Mouse (Mus musculus): ENCODE measurements around the gene Nos3.

Gene Nos3

GRCm38 (mm10) chr5:24364508-24364907 is at the start of gene Nos3:
Gene Nos3, plus strand, starts transcription at chr5:24364810.
- no peak for DNase-seq

- no peak for DNase-seq
Observed at GRCm38 (mm10) chr5:24319776-24320466, 44.7 kb upstream of the Nos3 start.

DNA sequence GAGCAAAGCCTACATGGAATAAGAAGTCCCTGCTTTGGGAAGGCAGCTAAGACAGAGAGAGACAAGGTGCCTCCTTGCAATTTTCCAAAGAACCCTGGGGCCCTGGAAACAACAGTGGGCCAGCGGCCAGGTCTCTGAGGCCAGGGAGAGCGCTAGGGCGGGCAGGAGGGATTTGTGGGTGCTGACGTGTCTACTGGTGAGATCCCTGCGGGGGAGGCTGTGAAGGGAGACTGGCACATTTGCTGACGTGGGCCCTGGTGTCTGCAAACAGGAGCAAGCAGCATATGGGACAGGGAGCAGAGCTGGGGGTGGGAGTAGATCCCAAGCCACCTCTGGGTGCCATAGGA is 44.2 kb upstream of the Nos3 start:
- DNase-seq: no peak

GRCm38 (mm10) chr5:24320894-24321293 is 43.7 kb upstream of the Nos3 start:
- DNase-seq: no peak

DNA sequence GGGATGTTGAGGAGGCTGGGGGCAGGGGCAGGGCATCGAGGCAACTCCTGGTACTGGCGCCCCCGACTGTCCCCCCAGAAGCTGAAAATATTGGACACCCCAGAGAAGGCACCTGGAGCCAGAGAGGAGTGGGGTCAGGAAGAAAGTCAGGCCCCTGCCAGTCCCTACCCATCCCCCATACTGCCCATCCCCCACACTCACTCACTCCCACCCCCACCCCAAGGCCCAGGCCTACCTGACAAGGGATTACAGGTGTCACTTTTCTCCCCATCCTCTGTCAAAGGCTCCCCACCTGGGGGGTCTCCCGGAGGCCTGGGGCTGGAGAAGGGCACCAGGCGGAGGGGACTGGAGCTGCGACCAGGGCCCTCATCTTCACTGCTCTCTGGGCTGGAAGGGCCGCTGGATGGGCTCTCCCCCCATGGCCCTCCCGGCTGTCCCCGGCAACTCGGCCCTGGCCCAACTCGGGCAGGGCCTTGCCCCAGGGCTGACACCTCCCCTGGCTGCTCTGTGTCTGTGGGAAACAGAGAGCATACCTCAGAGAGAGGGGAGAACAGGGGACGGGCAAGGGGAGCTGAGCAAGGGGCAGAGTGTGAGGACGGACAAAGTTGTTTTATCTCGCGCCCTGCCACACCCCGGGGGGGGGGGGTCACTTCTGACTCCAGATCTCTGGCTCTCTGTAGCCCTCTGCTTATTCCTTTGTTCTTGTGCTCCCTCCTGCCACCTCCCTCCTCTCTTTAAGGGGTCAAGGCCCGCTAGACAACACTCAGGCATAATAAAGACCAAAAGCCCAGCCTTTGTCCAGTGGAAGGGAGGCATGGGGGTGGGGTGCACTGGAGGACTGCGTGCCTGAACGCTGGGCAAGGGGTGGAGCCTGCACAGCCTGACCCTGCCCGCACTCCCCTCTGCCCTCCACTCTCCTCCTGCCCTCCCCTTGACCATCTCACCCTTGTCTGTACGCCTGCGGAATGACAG is 42.6 kb upstream of the Nos3 start:
- DNase-seq: no peak

DNA sequence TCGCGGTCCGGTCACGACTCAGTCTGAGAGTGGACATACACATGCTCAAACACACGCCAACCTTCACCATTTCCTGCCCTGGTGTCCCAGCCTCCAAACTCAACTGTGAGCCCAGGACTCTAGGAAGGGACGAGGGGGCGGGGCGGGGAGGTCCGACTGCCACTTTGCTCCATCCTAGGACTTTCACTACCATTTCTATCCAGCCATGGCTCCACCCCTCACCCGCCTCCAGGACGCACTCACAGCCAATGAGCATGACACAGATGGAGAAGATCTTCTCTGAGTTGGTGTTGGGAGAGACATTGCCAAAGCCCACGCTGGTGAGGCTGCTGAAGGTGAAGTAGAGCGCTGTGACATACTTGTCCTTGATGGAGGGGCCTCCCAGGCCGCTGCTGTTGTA is 39.4 kb upstream of the Nos3 start:
- DNase-seq: no peak

GRCm38 (mm10) chr5:24326166-24326841 is 38.3 kb upstream of the Nos3 start:
- no peak for DNase-seq

DNA sequence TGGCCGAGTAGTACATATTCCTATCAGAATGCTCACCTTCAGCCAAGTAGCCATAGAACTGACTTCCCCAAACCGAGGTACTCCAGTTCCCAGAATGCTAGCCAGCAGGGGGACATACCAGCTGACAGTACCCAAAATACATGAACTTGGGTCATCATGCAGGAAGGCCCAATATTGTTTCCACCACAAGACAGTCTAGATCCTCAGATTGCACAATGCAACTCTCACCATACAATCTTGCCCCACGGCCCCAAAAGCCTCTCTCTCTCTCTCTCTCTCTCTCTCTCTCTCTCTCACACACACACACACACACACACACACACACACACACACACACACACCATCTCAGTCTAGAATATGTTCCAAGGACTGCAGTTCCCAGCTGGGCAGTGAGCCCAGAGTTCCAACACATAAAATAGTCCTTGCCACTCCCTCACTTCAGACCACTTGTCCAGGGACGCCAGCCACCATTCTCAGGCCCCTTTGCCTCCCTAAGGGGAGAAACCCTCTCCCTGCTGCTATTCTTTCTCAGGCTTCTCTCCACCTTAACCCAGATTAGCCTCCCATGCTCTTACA is 37.7 kb upstream of the Nos3 start:
- no peak for DNase-seq

- peak; percentile 48 for DNase-seq
Observed at GRCm38 (mm10) chr5:24328813-24329211, 35.8 kb upstream of the Nos3 start.

- DNase-seq: peak; percentile 67
Observed at GRCm38 (mm10) chr5:24329212-24329964, 35.2 kb upstream of the Nos3 start.

DNA sequence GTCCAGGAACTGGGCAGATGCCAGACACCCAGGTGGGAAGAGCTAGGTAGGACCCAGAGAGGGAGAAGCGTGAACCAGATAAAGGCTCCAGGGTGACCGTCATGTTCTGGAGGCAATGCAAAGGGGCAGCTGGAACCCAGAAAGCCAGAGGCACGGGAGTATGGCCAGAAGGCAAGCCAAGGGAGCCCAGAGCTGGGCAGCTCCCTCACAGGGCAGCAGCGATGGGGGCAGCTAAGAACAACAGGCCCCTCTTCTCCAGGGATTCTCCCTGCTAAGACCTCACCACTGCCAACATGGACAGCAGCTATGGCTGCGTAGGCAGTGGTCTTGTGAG is 34.7 kb upstream of the Nos3 start:
- DNase-seq: no peak

DNA sequence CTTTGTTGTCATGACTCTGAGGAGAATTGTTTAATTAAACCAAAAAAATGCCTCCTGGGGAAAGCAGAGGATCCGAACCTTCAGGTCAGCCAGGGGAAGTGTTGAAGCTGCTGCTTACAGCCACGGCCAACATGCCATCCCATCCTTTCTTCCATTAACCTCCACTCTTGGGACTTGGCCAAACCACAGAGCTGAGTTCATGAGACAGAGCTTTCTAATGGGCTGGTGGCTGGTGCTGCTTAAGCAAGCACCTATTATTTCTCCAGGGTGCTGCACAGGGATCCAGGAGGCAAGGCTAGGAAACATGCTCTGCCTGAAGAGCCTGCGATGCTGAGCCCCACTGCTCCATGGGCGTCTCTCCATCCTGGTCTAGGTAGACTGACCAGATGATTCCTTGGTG is 32.2 kb upstream of the Nos3 start:
- no peak for DNase-seq

- DNase-seq: no peak
Observed at GRCm38 (mm10) chr5:24334749-24335148, 29.9 kb upstream of the Nos3 start.

DNA sequence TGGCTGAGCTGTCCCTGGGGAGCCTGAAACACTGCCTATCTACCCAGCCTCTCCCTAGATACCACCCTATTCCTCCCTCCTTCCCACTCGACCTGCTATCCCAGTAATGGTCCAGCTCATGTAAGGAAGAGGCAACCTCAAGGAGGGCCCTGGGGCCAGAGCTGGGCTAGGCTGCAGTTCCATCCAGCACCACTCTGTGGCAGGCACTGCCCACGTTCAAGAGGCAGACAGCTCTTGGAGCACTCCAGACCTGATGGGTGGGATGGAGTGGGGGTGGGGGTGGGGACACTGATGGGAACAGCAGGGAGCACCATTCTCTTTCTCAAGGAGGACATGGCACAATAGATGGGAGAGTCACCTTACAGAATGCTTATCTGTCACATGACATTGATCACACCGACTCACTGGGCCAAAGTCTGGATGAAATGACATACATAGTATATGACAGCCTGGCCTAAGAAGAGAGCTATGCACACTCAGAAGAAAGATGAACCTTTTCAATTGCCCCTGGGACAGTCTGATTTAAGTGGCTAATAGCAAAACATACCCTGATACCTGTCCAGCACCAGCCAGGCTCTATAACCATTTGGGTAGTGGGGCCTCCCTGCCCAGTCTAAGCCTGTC is 28.6 kb upstream of the Nos3 start:
- peak; percentile 50 for DNase-seq

DNA sequence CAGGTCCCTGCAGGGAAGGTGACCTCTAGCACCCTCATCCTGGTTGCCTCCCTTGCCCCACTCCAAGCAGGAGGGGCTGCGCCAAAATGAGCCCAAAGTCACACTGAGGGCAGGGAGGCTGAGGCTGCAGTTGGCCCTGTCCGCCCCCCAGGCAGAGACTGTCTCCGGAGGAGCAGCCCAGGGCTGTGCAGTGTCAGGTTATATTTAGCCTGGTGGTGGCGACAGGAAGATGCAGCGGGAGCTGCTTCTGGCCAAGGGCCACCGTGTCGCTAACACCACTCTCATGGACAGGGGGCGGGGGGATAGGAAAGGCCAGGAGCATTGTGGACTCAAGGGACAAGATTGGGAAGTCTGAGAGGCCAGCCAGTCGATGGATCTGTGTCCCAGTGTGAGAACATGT is 27.2 kb upstream of the Nos3 start:
- DNase-seq: no peak

DNA sequence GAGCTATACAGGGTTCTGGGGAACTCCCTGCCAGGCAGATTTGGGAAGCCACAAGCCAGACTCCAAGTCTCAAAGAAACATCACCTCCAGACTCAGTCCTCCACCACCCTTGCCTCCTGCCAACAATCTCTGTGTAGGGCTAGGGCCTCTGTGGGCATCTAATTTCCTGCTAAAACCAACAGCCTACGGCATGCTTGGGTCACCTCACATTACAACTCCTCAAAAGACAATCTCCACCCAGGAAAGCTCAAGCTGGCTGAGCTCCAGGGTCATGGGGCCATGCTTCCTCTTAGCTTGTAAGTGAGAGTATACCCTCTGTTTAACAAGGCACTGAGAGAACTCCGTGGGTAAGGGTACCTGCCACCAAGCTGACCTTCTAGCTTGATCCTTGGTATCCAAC is 26.8 kb upstream of the Nos3 start:
- DNase-seq: no peak

GRCm38 (mm10) chr5:24342205-24342963 is 22.2 kb upstream of the Nos3 start:
- DNase-seq: no peak

DNA sequence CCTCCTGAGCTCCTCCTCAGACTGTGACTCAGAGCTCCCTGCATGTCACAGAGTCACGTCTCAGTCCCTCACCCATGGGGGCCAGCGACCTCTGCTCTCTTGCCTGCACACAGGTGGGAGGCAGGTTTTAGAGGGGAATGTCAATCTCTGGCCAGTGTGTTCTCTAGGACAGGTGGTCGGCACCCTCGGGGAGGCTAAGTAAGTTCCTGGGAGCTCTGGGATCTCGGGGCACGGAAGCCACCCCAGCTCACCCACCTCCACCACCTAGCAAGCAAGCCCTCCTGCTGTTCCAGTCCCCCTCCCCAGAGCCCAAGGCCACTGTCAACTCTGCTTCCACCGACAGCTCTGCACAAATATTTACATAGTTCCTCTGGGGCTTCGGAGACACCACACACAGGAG is 21.6 kb upstream of the Nos3 start:
- DNase-seq: no peak

GRCm38 (mm10) chr5:24343379-24343778 is 21.2 kb upstream of the Nos3 start:
- DNase-seq: no peak

GRCm38 (mm10) chr5:24343977-24344436 is 20.6 kb upstream of the Nos3 start:
- no peak for DNase-seq

- DNase-seq: no peak
Observed at GRCm38 (mm10) chr5:24344477-24345051, 20.0 kb upstream of the Nos3 start.

Data from cerebellum, adult 11 months (tissue).